Mouse (Mus musculus) heart, adult 2 months (tissue): ENCODE measurements at regions not wholly inside any gene's neighbourhood (a gene's known extent, or its start where the extent isn't known, plus 50 kb on each side); places are given as distances from the start of the nearest gene placed in this dataset.
A peak's percentile ranks its signal among the peaks of the same experiment; 100 is the strongest.

Source experiments
- DNase-seq, 2 experiments: peaks; one replicate each; pipeline ENCODE4 v3.0.0; 2021
- H3K27ac ChIP-seq: fragments of 200-600 bp; 2 replicates; pipeline ENCODE4 v1.8.1; 2022
- H3K27me3 ChIP-seq: fragments of 200-500 bp; 2 replicates; pipeline ENCODE4 v1.6.1; 2012; ENCODE audit warnings: mild to moderate bottlenecking, low read length, inconsistent platforms, mixed read lengths; ENCODE audit not compliant: control insufficient read depth, insufficient read depth
- H3K36me3 ChIP-seq: fragments of 200-500 bp; 2 replicates; pipeline ENCODE4 v1.6.1; 2012; ENCODE audit warnings: low read length, inconsistent platforms; ENCODE audit not compliant: control insufficient read depth, insufficient read depth
- H3K4me1 ChIP-seq: fragments of 200-500 bp; 2 replicates; pipeline ENCODE4 v1.6.1; 2011; ENCODE audit warnings: low read length; ENCODE audit not compliant: control insufficient read depth, insufficient read depth
- H3K4me3 ChIP-seq: fragments of 200-600 bp; 2 replicates; pipeline ENCODE4 v1.8.1; 2022
- H3K79me2 ChIP-seq: fragments of 200-500 bp; replicated peaks from 2 replicates; pipeline ENCODE4 v1.6.1; 2012; ENCODE audit warnings: mild to moderate bottlenecking, inconsistent platforms, low read length, moderate library complexity, mixed read lengths; ENCODE audit not compliant: control insufficient read depth, insufficient read depth
- H3K9ac ChIP-seq: fragments of 200-500 bp; 2 replicates; pipeline ENCODE4 v1.6.1; 2012; ENCODE audit warnings: low read depth, mild to moderate bottlenecking, control low read depth, inconsistent platforms, low read length, mixed read lengths
- CTCF ChIP-seq: fragments of 200-600 bp; IDR thresholded peaks from 2 replicates; pipeline ENCODE4 v1.8.1; 2022; ENCODE audit warnings: antibody characterized with exemption, mild to moderate bottlenecking, moderate library complexity
- EP300 ChIP-seq: fragments of 200-500 bp; IDR thresholded peaks from 2 replicates; pipeline ENCODE4 v1.6.1; 2011; ENCODE audit warnings: low read depth, low read length, control low read depth; ENCODE audit not compliant: insufficient read depth
- POLR2A ChIP-seq: fragments of 200-500 bp; IDR thresholded peaks from 2 replicates; pipeline ENCODE4 v1.6.1; 2011; ENCODE audit warnings: mild to moderate bottlenecking, low read depth, low read length, control low read depth; ENCODE audit not compliant: insufficient read depth
- WGBS: fragments of 180-500 bp; shearing (Covaris S2); methylation state at CpG from one replicate; pipeline ENCODE4 v1.1.7; 2018; 5-methylcytosine and 5-hydroxymethylcytosine counted together
- intact Hi-C: fragments of 180-260 bp; cut with DNase I; formaldehyde crosslinking; loops from one replicate; pipeline ENCODE4 v1.15.1; 2025

DNA sequence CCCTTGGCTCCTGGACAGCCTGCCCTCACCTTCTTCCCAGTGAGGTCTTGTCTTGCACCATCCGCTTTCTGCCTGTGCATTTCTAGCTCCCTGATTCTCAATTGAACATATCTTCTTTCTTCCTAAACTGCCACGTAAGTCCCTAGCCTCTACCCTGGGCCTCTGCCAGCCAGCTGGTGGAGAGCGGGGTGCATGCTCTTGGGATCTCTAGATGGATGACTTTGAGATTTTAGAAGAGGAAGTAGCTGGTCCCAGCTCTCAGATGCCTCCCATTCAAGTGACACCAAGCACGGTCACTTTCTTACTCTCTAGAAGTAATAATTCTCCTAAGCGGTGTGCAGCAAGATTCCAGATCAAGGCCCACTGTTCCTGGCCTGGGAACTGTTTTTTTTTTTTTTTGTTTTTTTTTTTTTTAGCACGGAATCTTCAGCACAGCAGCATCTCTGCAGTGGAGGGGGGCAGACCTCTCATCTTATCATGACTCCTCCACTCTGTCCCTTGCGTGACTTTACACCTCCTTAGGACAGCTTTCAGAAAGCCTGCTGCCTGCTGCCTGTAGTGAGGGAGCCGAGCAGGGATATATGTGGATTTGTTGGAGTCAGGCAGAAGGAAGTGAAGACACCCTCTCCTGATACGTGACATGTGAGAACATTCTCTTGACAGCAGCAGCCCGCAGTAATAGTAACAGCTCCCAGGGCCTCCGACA is 453.6 kb upstream of the Zmiz1 start:
- intact Hi-C loops = no loop called here
- Histone ChIP-seq H3K9ac (no peak overlapping the region), H3K27me3 (no peaks in the 10 kb centered on the region), H3K36me3 (no peaks in the 10 kb centered on the region), H3K4me3 (no peak overlapping the region), H3K4me1 (no peaks in the 10 kb centered on the region), H3K27ac (no peak overlapping the region), H3K79me2 (no peaks in the 10 kb centered on the region)
- TF ChIP-seq CTCF (no peak), POLR2A (no peak), EP300 (no peak)
- WGBS = 74% methylated on average over 11 of the region's 11 CpGs
- no peak for DNase-seq

GRCm38 (mm10) chr14:25011926-25012325 is 447.1 kb upstream of the Zmiz1 start:
- intact Hi-C loops = no loop called here
- Histone ChIP-seq H3K36me3 (no peaks in the 10 kb centered on the region), H3K27ac (no peak overlapping the region), H3K27me3 (no peaks in the 10 kb centered on the region), H3K4me3 (no peak overlapping the region), H3K4me1 (no peaks in the 10 kb centered on the region), H3K79me2 (no peaks in the 10 kb centered on the region), H3K9ac (no peak overlapping the region)
- no peak for DNase-seq
- TF ChIP-seq EP300 = no peak
- TF ChIP-seq POLR2A = no peak
- no peak for TF ChIP-seq CTCF
- 60% methylated on average over 3 of the region's 3 CpGs for whole genome bisulfite sequencing

DNA sequence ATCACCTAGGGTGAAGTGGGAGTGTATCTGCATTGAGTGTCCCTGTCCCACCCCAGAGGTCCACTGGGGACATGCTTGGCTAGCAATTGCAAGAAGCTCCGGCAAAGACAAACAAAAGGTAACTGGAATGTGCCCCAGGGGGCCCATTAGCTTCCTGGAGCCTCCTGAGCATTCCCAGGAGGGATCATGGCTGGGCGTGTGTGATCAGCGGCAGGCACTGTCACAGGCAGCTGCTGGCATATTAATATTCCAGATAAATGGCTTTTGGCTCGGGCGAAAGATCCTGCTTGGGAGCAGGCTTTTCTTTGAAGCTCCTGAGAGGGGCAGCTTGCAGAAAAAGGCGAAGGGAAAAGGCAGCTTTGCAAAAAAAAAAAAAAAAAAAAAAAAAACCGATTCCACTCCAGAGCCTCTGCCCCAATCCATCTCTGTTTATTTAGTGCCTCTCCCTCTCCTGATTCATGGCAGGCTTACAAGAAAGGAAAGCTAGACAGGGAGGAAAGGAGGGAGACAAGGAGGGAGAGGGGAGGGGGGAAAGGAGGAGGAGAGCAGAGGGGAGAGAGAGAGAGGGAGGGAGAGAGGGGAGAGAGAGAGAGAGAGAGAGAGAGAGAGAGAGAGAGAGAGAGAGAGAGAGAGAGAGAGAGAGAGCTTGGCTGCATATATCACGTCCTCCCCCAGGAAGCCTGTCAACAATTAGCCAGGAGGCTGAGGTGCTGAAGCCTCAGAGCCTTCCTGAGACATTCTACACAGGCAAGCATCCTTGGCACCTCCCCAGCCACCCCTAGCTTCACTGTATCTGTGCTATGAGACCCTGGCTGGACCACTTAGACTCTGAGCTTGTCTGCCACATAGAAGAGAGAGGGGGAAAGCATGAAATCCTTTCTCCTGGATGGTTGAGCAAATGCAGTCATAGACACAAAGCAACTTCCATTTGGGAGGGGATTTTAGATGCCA is 443.4 kb upstream of the Zmiz1 start:
- 6% methylated on average over 8 of the region's 8 CpGs for WGBS
- Histone ChIP-seq H3K9ac (no peak overlapping the region), H3K36me3 (no peaks in the 10 kb centered on the region), H3K4me3 (no peak overlapping the region), H3K27me3 (no peaks in the 10 kb centered on the region), H3K27ac (no peak overlapping the region), H3K79me2 (no peaks in the 10 kb centered on the region), H3K4me1 (no peaks in the 10 kb centered on the region)
- peak in 1 of 2 experiments; percentile 10 for DNase-seq
- intact Hi-C loops = no loop called here
- no peak for TF ChIP-seq EP300
- TF ChIP-seq POLR2A = no peak
- TF ChIP-seq CTCF = no peak

- WGBS = 73% methylated on average over 5 of the region's 5 CpGs
- TF ChIP-seq EP300 = no peak
- TF ChIP-seq POLR2A = no peak
- TF ChIP-seq CTCF = peak; percentile 59
- Histone ChIP-seq H3K79me2 (no peaks in the 10 kb centered on the region), H3K4me3 (no peak overlapping the region), H3K27ac (no peak overlapping the region), H3K27me3 (no peaks in the 10 kb centered on the region), H3K9ac (no peak overlapping the region), H3K36me3 (no peaks in the 10 kb centered on the region), H3K4me1 (no peaks in the 10 kb centered on the region)
- intact Hi-C loops = no loop called here
- no peak for DNase-seq
Observed at GRCm38 (mm10) chr14:25017860-25018259, 441.1 kb upstream of the Zmiz1 start.

GRCm38 (mm10) chr14:25019306-25019905 is 439.6 kb upstream of the Zmiz1 start:
- no peaks in the 10 kb centered on the region for H3K27me3 ChIP-seq
- H3K79me2 ChIP-seq = no peaks in the 10 kb centered on the region
- no peak overlapping the region for H3K27ac ChIP-seq
- intact Hi-C loops = no loop called here
- H3K4me3 ChIP-seq = no peak overlapping the region
- TF ChIP-seq EP300 (no peak), CTCF (no peak), POLR2A (no peak)
- H3K9ac ChIP-seq = no peak overlapping the region
- no peaks in the 10 kb centered on the region for H3K36me3 ChIP-seq
- H3K4me1 ChIP-seq = no peaks in the 10 kb centered on the region
- no peak for DNase-seq
- 87% methylated on average over 4 of the region's 4 CpGs for WGBS
